Comparison of ENCODE assay signal across 35 mouse cellular contexts in the genomic region with DNA sequence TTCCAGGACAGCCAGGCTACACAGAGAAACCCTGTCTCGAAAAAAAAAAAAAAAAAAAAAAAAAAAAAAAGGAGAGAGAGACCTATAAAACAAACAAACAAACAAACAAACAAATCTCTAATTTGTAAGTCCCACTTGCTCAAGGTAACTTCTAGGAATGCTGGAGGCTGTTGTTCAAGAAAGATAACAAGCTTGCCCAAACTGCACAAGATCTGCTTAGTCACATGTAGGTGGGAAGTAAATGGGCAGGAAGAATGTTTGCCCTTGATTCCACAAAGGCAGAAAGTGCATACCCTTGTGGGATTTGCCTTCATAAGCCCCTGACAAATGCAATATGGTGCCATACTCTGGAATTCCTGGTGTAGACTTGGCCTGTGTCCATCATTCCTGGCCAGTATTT. TPM values are rescaled to one million over a fixed set of nuclear protein-coding genes. Genes with fewer than 3 reads are reported as not detected.
DNase-seq lines count a peak whose midpoint lies in the region; ATAC-seq and TF ChIP-seq lines count a peak whose summit lies in the region.
"Had no signal": no experiment of that assay in that cellular context is flagged by ENCODE, and none has a peak within 500 bp of the region (broad histone marks: within the 10 kb centered on the region; RNA-seq: fewer than 3 reads in every experiment).

No protein-coding gene starts in this region.

- 0 out of 2 replicates have a peak, but pooled peaks have one; percentile 22 for ATAC-seq in erythroblast, adult 5-6 weeks (replicated peaks; ENCODE audit: low FRiP score, poor library complexity, severe bottlenecking)
- no peak for ATAC-seq in liver, embryonic 14.5 days (ENCODE audit: insufficient read depth)
- no peak for ATAC-seq in megakaryocyte-erythroid progenitor cell, adult 5-6 weeks (replicated peaks; ENCODE audit: low FRiP score, low TSS enrichment, poor library complexity, severe bottlenecking)

- DNase-seq in 3T3-L1 (ENCODE audit: low read depth, low spot score) (peak; percentile 10), MEL-GATA-1-ER (ENCODE audit: extremely low read depth, low read depth) (peak; percentile 27)
- DNase-seq in liver, embryonic 14.5 days (ENCODE audit: low read depth in 3 of 3, low spot score in 3 of 3): peak; percentile 68 to 77 (median 70)
- DNase-seq in cerebellum, adult 9-11 months: no peak
- no peak for DNase-seq in frontal cortex, postnatal 14 days (ENCODE audit: low spot score in 2 of 2)
- no peak for DNase-seq in lung, postnatal 4 days
- DNase-seq: cerebellum, adult 9-10 months; gastrocnemius, postnatal 14 days; heart, adult 11 months; kidney, adult 8-10 months; kidney, postnatal 14 days; lung, adult 2 months; right cerebral cortex, postnatal 4 days; thymus, adult 2 months; thymus, postnatal 4 days had no signal

- WGBS in liver, embryonic 14.5 days (ENCODE audit: insufficient replicate concordance): 10% methylated on average over 1 of the region's 1 CpGs

- TF ChIP-seq EP300 in liver, embryonic 14.5 days (IDR thresholded peaks at IDR 0.05; ENCODE audit: low read depth): peak; percentile 44; the same call in 1 of the 2 replicates

- H3K4me3 ChIP-seq in liver, embryonic 14.5 days (ENCODE audit: insufficient read depth in 1 of 2, low read depth in 2 of 2, low read length in 2 of 2): no peak overlapping the region

- peak overlapping the region; percentile 87 for H3K4me2 ChIP-seq in liver, embryonic 14.5 days (ENCODE audit: low read depth)

- TF ChIP-seq CTCF in liver, embryonic 14.5 days (IDR thresholded peaks at IDR 0.05; ENCODE audit: low read depth): no peak

- no peaks in the 10 kb centered on the region for H3K27me3 ChIP-seq in liver, embryonic 14.5 days (ENCODE audit: control insufficient read depth, insufficient read depth, low read length)
- H3K27me3 ChIP-seq: forebrain, embryonic 12.5 days; hindbrain, embryonic 15.5 days; intestine, embryonic 15.5 days; limb, embryonic 12.5 days had no signal

- H3K9ac ChIP-seq in liver, embryonic 14.5 days (replicated peaks): no peak overlapping the region; the same call in 1 of the 2 replicates

- peaks cover 12% of the 10 kb centered on the region for H3K36me3 ChIP-seq in liver, embryonic 14.5 days (replicated peaks; ENCODE audit: control insufficient read depth, insufficient read depth, low read depth)
- H3K36me3 ChIP-seq: embryonic facial prominence, embryonic 10.5 days; forebrain, embryonic 12.5 days; hindbrain, embryonic 15.5 days; intestine, embryonic 15.5 days; limb, embryonic 12.5 days; midbrain, embryonic 10.5 days had no signal

- peak overlapping the region; percentile 85 for H3K27ac ChIP-seq in liver, embryonic 14.5 days
- H3K27ac ChIP-seq: hindbrain, embryonic 15.5 days had no signal

- peaks cover 38 to 49% of the 10 kb centered on the region in 2 experiments for H3K4me1 ChIP-seq in liver, embryonic 14.5 days (replicated peaks; ENCODE audit: control insufficient read depth in 2 of 2, insufficient read depth in 2 of 2, low read length in 1 of 2)

- no peaks in the 10 kb centered on the region for H3K9me3 ChIP-seq in liver, embryonic 14.5 days (ENCODE audit: control insufficient read depth, low read length)
- H3K9me3 ChIP-seq: embryonic facial prominence, embryonic 10.5 days; forebrain, embryonic 12.5 days; hindbrain, embryonic 15.5 days; intestine, embryonic 15.5 days; limb, embryonic 12.5 days; midbrain, embryonic 10.5 days had no signal

RNA-seq across cellular contexts. Expression of a gene that starts 0.7 kb away (rescaled TPM):
- total RNA-seq in erythroblast, adult 5-6 weeks (2015; ENCODE audit: low replicate concordance): 38.7 and 39.0 TPM in 2 replicates
- 52.9 and 64.5 TPM in 2 replicates for total RNA-seq in erythroblast, adult 5-6 weeks (2017; ENCODE audit: low replicate concordance)
- polyA plus RNA-seq in liver, embryonic 14.5 days (2012; rRNA removed): 5.2 and 10.5 TPM in 2 replicates
- polyA plus RNA-seq in liver, embryonic 14.5 days (2014; fragmentation: Nextera tagmentation; extraction: Ambion mirVana): 23.0 and 24.9 TPM in 2 replicates
- total RNA-seq in megakaryocyte-erythroid progenitor cell, adult 5-6 weeks (2014; fragmentation: Nextera tagmentation): 18.0 and 24.7 TPM in 2 replicates
- total RNA-seq in megakaryocyte-erythroid progenitor cell, adult 5-6 weeks (2017): 27.8 and 50.5 TPM in 2 replicates

RNA-seq across cellular contexts. Expression of a gene that starts 1.4 kb away (rescaled TPM):
- total RNA-seq in erythroblast, adult 5-6 weeks (2015; ENCODE audit: low replicate concordance): not detected in 2 replicates
- total RNA-seq in erythroblast, adult 5-6 weeks (2017; ENCODE audit: low replicate concordance): not detected in 2 replicates
- not detected in 2 replicates for polyA plus RNA-seq in liver, embryonic 14.5 days (2012; rRNA removed)
- 0.25 TPM in 1 of 2 replicates, not detected in the other for polyA plus RNA-seq in liver, embryonic 14.5 days (2014; fragmentation: Nextera tagmentation; extraction: Ambion mirVana)
- total RNA-seq in megakaryocyte-erythroid progenitor cell, adult 5-6 weeks (2014; fragmentation: Nextera tagmentation): not detected in 2 replicates
- total RNA-seq in megakaryocyte-erythroid progenitor cell, adult 5-6 weeks (2017): not detected in 2 replicates
- total RNA-seq: adrenal gland, adult 18-20 months; gastrocnemius, postnatal 14 days; hematopoietic stem cell, adult 5-6 weeks; layer of hippocampus, adult 2 months; left cerebral cortex, postnatal 14 days had no signal
- polyA plus RNA-seq: cortical plate, adult 2 months; forebrain, embryonic 12.5 days; heart, embryonic 11.5 days; heart, postnatal 0 days; hindbrain, embryonic 15.5 days; intestine, embryonic 15.5 days; limb, embryonic 12.5 days; lung, adult 2 months; midbrain, embryonic 16.5 days; myocyte; neural tube, embryonic 14.5 days; Patski; stomach, postnatal 0 days; thymus, adult 2 months had no signal

Comparison
In these comparisons a context has a peak if more than half of its experiments do, and no peak if none do; other contexts are left out.
1. DNase-seq: peak in 3T3-L1 (single experiment), MEL-GATA-1-ER (single experiment) and liver, embryonic 14.5 days (3 of 3); none in cerebellum, adult 9-11 months (single experiment), frontal cortex, postnatal 14 days (0 of 2) and lung, postnatal 4 days (0 of 2).